Mouse (Mus musculus): ENCODE results near the gene Olfr720. TPM values are rescaled to one million over a fixed set of nuclear protein-coding genes. Genes with fewer than 3 reads are reported as not detected.

Gene Olfr720
- total RNA-seq (2021) (not detected), polyA plus RNA-seq (2012; rRNA removed) (not detected in 2 replicates)
- long read RNA-seq, result 0 reads

- DNase-seq, result no peak
Observed at GRCm38 (mm10) chr14:14186738-14187137, at the start of gene Olfr720. Gene Olfr720 (minus strand): TSS chr14:14186838.

Other genes with a start within 250 kb of the Olfr720 start
- 10 to 100 TPM; 17.1 to 31.0 TPM for gene Atxn7, start 225.4 kb downstream of the Olfr720 start, total RNA-seq (2021)
- 17.7 and 24.1 TPM in 2 replicates for gene Atxn7, start 225.4 kb downstream of the Olfr720 start, polyA plus RNA-seq (2012; rRNA removed)
- gene Thoc7, start 225.0 kb downstream of the Olfr720 start, total RNA-seq (2021), result 10 to 100 TPM; 86.7 to 96.8 TPM
- gene Thoc7, start 225.0 kb downstream of the Olfr720 start, polyA plus RNA-seq (2012; rRNA removed), result 4.3 and 7.3 TPM in 2 replicates
- 100 to 1,000 TPM; 103 to 123 TPM for gene Psmd6, start 65.9 kb downstream of the Olfr720 start, total RNA-seq (2021)
- gene Psmd6, start 65.9 kb downstream of the Olfr720 start, polyA plus RNA-seq (2012; rRNA removed), result 37.3 and 38.1 TPM in 2 replicates
- gene Olfr31, start 136.0 kb upstream of the Olfr720 start, total RNA-seq (2021), result not detected
- gene Olfr31, start 136.0 kb upstream of the Olfr720 start, polyA plus RNA-seq (2012; rRNA removed), result not detected in 2 replicates
- gene Il3ra, start 159.4 kb upstream of the Olfr720 start, total RNA-seq (2021), result 1 to 10 TPM; 5.1 to 9.3 TPM
- 52.7 and 64.5 TPM in 2 replicates for gene Il3ra, start 159.4 kb upstream of the Olfr720 start, polyA plus RNA-seq (2012; rRNA removed)
- not detected for gene Olfr721-ps1, start 214.5 kb upstream of the Olfr720 start, total RNA-seq (2021)
- not detected in 2 replicates for gene Olfr721-ps1, start 214.5 kb upstream of the Olfr720 start, polyA plus RNA-seq (2012; rRNA removed)